Mouse (Mus musculus): ENCODE results near the gene Rbm31y.
"Not testable (repeated sequence)": the region's sequence is repeated elsewhere in the genome, so short reads cannot be mapped to it uniquely, and the experiment has no call there.

The Rbm31y gene

DNA sequence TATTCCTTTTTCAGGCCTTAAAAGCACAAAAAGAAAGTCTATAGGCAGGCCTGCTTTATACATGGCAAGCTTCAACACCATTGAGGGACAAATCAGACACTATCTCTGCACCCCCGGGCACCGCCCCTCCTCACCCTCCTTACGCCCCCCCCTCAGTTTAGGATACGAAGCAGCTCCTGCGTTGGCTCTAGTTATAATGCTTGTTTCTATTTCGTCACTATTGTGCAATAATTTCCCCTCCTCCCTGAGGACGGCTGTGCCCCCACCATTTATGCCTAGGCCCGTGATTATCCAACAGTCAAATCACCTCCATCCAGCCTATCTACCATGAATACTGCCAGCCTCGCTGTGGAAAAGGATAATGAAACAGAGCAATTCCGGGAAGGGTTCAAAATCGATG is at the start of gene Rbm31y:
TSS of gene Rbm31y (plus strand) at position 301 of the 400 bp plus-strand sequence.
- in situ Hi-C loops (cut with MboI; ENCODE audit: low pct_unique_long_range_greater_than_20kb in 1 of 2, low sequenced_read_pairs in 2 of 2, unreplicated experiment in 1 of 2): not testable (repeated sequence)
